Mouse (Mus musculus) forebrain, embryonic 12.5 days (tissue): Measurements from ENCODE around the gene Rasal2. TPM values are rescaled to one million over a fixed set of nuclear protein-coding genes. Genes with fewer than 3 reads are reported as not detected.

ENCODE experiments used
- ATAC-seq: fragments of 200-750 bp; cut with Nextera tagmentation; 2 replicates; pipeline ENCODE4 v1.8.0; 2017; ENCODE audit warnings: moderate TSS enrichment; ENCODE audit not compliant: low FRiP score
- H3K27ac ChIP-seq: fragments of 300-500 bp; sonication (generic); 2 replicates; pipeline ENCODE4 v1.5.1; 2016; ENCODE audit warnings: mild to moderate bottlenecking
- H3K27me3 ChIP-seq: fragments of 300-500 bp; sonication (generic); 2 replicates; pipeline ENCODE4 v1.6.1; 2016; ENCODE audit warnings: mild to moderate bottlenecking
- H3K36me3 ChIP-seq: fragments of 300-500 bp; sonication (generic); replicated peaks from 2 replicates; pipeline ENCODE4 v1.6.1; 2016; ENCODE audit warnings: mild to moderate bottlenecking
- H3K4me1 ChIP-seq: fragments of 300-500 bp; sonication (generic); 2 replicates; pipeline ENCODE4 v1.6.1; 2016
- H3K4me2 ChIP-seq: fragments of 300-500 bp; sonication (generic); 2 replicates; pipeline ENCODE4 v1.6.1; 2016; ENCODE audit warnings: mild to moderate bottlenecking, moderate library complexity
- H3K4me3 ChIP-seq: fragments of 300-500 bp; sonication (generic); replicated peaks from 2 replicates; pipeline ENCODE4 v1.5.1; 2016; ENCODE audit warnings: mild to moderate bottlenecking
- H3K9ac ChIP-seq: fragments of 300-500 bp; sonication (generic); 2 replicates; pipeline ENCODE4 v1.6.1; 2016; ENCODE audit warnings: mild to moderate bottlenecking
- H3K9me3 ChIP-seq: fragments of 300-500 bp; sonication (generic); 2 replicates; pipeline ENCODE4 v1.6.1; 2016
- WGBS: fragments of 180-500 bp; shearing (Covaris S2); methylation state at CpG from one replicate; pipeline ENCODE4 v1.1.7; 2016; 5-methylcytosine and 5-hydroxymethylcytosine counted together
- polyA plus RNA-seq: library from polyadenylated mRNA; unstranded; fragments of >200 nt; fragmentation: Nextera tagmentation; extraction: Ambion mirVana; gene quantifications from 2 replicates; pipeline ENCODE4 v1.2.1, GENCODE M21; 2016

Gene Rasal2
- polyA plus RNA-seq, 1 experiment from 2014 or later: 28.9 TPM

GRCm38 (mm10) chr1:157144621-157145020 is 267.8 kb downstream of the Rasal2 start:
- no peak overlapping the region for H3K9ac ChIP-seq
- no peak overlapping the region for H3K4me3 ChIP-seq
- H3K9me3 ChIP-seq: no peaks in the 10 kb centered on the region
- no peak overlapping the region for H3K27ac ChIP-seq
- 96% methylated on average over 3 of the region's 3 CpGs for WGBS
- no peaks in the 10 kb centered on the region for H3K4me1 ChIP-seq
- H3K36me3 ChIP-seq: peaks cover 27% of the 10 kb centered on the region
- H3K4me2 ChIP-seq: no peak overlapping the region
- H3K27me3 ChIP-seq: no peaks in the 10 kb centered on the region
- ATAC-seq: no peak

GRCm38 (mm10) chr1:157143326-157143932 is 269.0 kb downstream of the Rasal2 start:
- Histone ChIP-seq H3K4me3 (no peak overlapping the region), H3K4me2 (no peak overlapping the region), H3K36me3 (peaks cover 27% of the 10 kb centered on the region), H3K9ac (no peak overlapping the region), H3K9me3 (no peaks in the 10 kb centered on the region), H3K4me1 (no peaks in the 10 kb centered on the region), H3K27ac (no peak overlapping the region), H3K27me3 (no peaks in the 10 kb centered on the region)
- WGBS: 72% methylated on average over 7 of the region's 7 CpGs
- ATAC-seq: no peak

- no peak overlapping the region for H3K4me2 ChIP-seq
- H3K27ac ChIP-seq: no peak overlapping the region
- no peak overlapping the region for H3K4me3 ChIP-seq
- no peaks in the 10 kb centered on the region for H3K27me3 ChIP-seq
- 87% methylated on average over 3 of the region's 3 CpGs for WGBS
- H3K36me3 ChIP-seq: peaks cover 15% of the 10 kb centered on the region; the same call in 1 of the 2 replicates
- no peak overlapping the region for H3K9ac ChIP-seq
- ATAC-seq: no peak
- no peaks in the 10 kb centered on the region for H3K9me3 ChIP-seq
- no peaks in the 10 kb centered on the region for H3K4me1 ChIP-seq
Measured at GRCm38 (mm10) chr1:157141014-157141413, 271.4 kb downstream of the Rasal2 start.

- peaks cover 16% of the 10 kb centered on the region; the same call in 1 of the 2 replicates for H3K36me3 ChIP-seq
- H3K4me2 ChIP-seq: no peak overlapping the region
- H3K4me1 ChIP-seq: no peaks in the 10 kb centered on the region
- no peak overlapping the region for H3K9ac ChIP-seq
- WGBS: 79% methylated on average over 1 of the region's 1 CpGs
- no peak for ATAC-seq
- H3K27me3 ChIP-seq: no peaks in the 10 kb centered on the region
- no peaks in the 10 kb centered on the region for H3K9me3 ChIP-seq
- H3K27ac ChIP-seq: no peak overlapping the region
- no peak overlapping the region for H3K4me3 ChIP-seq
Measured at GRCm38 (mm10) chr1:157137854-157138241, 274.5 kb downstream of the Rasal2 start.

DNA sequence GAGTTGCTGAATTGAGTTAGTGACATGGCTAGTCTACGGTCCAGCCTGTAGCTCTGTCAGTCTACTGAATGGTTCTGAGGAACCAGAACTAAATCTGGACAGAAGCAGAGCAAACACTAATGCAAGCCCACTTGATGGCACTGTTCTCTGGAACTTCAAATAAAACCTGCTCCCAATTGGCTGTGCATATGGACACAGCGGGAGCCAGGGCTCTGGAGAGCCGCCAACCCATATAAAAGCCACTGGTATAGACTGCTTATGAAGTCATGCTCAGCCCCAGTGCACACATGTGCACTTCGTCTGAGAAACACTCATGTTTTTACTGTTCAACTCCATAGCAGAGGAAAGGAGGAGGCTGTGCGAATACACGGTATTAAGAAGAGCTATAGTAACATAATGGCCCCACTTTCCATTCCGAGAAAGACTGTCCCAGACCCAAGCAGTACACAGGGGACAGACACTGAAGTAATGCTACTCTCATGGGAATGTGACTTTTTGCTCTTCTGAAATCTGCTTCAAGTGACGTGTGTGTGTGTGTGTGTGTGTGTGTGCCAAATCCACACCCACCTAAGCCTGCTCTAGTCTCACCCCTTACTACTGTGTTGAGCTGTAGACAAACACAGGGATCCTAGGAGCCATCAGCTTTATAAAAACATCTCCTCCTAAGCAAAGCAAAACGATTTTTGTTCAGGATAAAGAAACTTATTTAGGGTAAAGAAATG is 275.1 kb downstream of the Rasal2 start:
- no peaks in the 10 kb centered on the region for H3K4me1 ChIP-seq
- no peak for ATAC-seq
- WGBS: 88% methylated on average over 9 of the region's 9 CpGs
- no peak overlapping the region for H3K4me3 ChIP-seq
- no peak overlapping the region for H3K9ac ChIP-seq
- H3K4me2 ChIP-seq: no peak overlapping the region
- H3K36me3 ChIP-seq: peaks cover 16% of the 10 kb centered on the region
- no peak overlapping the region for H3K27ac ChIP-seq
- H3K9me3 ChIP-seq: no peaks in the 10 kb centered on the region
- no peaks in the 10 kb centered on the region for H3K27me3 ChIP-seq

DNA sequence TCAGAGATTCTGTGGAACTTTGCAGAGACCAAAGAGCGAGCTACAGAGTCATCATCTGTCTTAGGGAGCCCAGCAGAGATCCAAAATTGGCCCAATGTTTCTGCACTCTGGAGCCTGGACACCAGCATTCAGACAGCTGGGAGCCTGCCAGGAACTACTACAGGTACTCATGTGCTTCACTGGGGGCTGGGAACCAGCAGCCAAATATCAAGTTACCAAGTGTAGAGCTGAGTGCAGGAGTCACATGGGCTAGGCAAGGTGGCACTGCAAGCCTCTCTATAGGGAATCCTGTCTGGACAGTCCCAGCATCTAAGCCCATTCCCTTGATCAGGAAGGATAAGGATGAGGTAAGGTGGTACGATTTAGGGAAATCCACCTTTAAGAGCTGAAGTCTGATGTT is 284.2 kb downstream of the Rasal2 start:
- WGBS: 85% methylated on average over 2 of the region's 2 CpGs
- Histone ChIP-seq H3K27me3 (no peaks in the 10 kb centered on the region), H3K4me1 (no peaks in the 10 kb centered on the region), H3K36me3 (no peaks in the 10 kb centered on the region; the same call in 1 of the 2 replicates), H3K4me2 (no peak overlapping the region), H3K4me3 (no peak overlapping the region), H3K9me3 (no peaks in the 10 kb centered on the region), H3K27ac (no peak overlapping the region), H3K9ac (no peak overlapping the region)
- ATAC-seq: no peak

DNA sequence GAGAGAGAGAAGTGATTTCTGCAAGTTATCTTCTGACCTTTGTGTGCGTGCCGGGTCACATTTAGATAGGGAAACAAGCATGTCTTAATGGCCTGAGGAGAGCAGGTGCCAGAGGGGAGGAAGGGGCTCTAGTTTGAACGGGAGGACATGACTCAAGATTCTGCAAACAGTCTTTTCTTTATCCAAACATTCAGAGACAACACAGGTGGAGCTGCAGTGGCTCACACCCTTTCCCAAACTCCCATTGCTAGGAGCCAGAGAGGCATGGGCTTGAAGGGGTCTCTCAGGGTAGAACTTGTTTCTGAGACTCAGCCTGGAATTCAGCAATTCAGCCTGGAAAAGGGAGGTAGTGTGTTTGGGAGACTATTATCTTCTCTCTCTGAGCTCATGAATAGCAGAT is 288.6 kb downstream of the Rasal2 start:
- H3K4me3 ChIP-seq: no peak overlapping the region
- no peak overlapping the region for H3K27ac ChIP-seq
- WGBS: 90% methylated on average over 3 of the region's 3 CpGs
- H3K27me3 ChIP-seq: no peaks in the 10 kb centered on the region
- no peak for ATAC-seq
- H3K4me2 ChIP-seq: no peak overlapping the region
- no peaks in the 10 kb centered on the region for H3K9me3 ChIP-seq
- H3K4me1 ChIP-seq: no peaks in the 10 kb centered on the region
- H3K36me3 ChIP-seq: no peaks in the 10 kb centered on the region
- H3K9ac ChIP-seq: no peak overlapping the region

GRCm38 (mm10) chr1:157119168-157119567 is 293.2 kb downstream of the Rasal2 start:
- Histone ChIP-seq H3K9ac (no peak overlapping the region), H3K27me3 (no peaks in the 10 kb centered on the region), H3K4me2 (no peak overlapping the region), H3K4me3 (no peak overlapping the region), H3K9me3 (no peaks in the 10 kb centered on the region), H3K36me3 (no peaks in the 10 kb centered on the region), H3K27ac (no peak overlapping the region), H3K4me1 (no peaks in the 10 kb centered on the region)
- 87% methylated on average over 6 of the region's 6 CpGs for WGBS
- no peak for ATAC-seq

DNA sequence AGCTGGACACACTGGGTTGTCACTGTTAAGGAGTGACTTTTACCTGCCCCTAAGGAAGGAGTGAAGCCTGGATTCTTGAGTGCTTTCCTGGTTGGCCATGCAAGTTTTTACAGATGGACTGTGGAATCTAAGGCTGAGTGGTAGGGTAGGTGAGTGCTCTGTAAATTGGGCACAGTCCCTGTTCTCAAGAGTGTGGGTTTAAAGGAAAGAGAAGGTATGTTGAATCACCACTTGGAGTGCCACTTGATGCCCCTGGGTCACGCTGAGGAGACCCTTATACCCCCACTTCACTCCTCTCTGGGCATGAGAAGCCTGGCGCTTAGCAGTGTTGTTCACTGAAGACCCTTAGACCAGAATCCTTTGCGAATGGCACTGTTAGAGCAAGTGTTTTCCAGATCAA is 295.0 kb downstream of the Rasal2 start:
- H3K4me2 ChIP-seq: no peak overlapping the region
- no peaks in the 10 kb centered on the region for H3K36me3 ChIP-seq
- H3K27ac ChIP-seq: no peak overlapping the region
- no peaks in the 10 kb centered on the region for H3K27me3 ChIP-seq
- no peaks in the 10 kb centered on the region for H3K9me3 ChIP-seq
- H3K4me3 ChIP-seq: no peak overlapping the region
- ATAC-seq: no peak
- no peaks in the 10 kb centered on the region for H3K4me1 ChIP-seq
- 89% methylated on average over 3 of the region's 3 CpGs for WGBS
- H3K9ac ChIP-seq: no peak overlapping the region

- no peak overlapping the region for H3K4me3 ChIP-seq
- no peaks in the 10 kb centered on the region for H3K27me3 ChIP-seq
- H3K4me1 ChIP-seq: 0 out of 2 replicates have a peak, but pooled peaks cover 2% of the 10 kb centered on the region
- no peak overlapping the region for H3K4me2 ChIP-seq
- no peak overlapping the region for H3K27ac ChIP-seq
- H3K9ac ChIP-seq: no peak overlapping the region
- 77% methylated on average over 2 of the region's 2 CpGs for WGBS
- no peaks in the 10 kb centered on the region for H3K9me3 ChIP-seq
- H3K36me3 ChIP-seq: no peaks in the 10 kb centered on the region
- no peak for ATAC-seq
Measured at GRCm38 (mm10) chr1:157114492-157114891, 297.9 kb downstream of the Rasal2 start.

DNA sequence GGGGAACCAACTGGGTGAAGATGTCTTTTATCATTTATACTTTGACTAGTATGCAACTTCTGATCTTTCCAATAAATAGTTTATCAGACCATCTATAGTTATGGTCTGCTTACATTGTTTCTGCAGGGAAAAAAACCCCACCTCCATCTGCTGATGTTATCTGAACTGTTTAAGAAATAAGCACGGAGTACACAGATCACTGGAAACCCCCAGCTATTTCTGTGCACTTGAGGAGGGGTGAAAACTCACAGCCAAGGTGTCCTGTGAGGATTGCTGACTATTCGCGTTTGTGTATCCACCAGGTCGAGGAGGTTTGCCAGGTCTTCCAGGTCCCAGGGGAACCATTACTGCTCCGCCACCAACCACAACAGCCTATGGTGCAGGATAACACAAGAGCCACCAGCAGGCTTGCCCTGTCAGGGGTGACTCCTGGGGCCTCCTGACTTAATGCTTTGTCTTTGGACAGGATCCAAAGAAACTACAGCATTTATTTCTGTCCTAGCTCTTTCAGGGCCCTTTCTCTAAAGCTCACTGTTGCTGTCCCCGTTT is 302.0 kb downstream of the Rasal2 start:
- 0 out of 2 replicates have a peak, but pooled peaks cover 2% of the 10 kb centered on the region for H3K4me1 ChIP-seq
- no peak overlapping the region for H3K9ac ChIP-seq
- H3K9me3 ChIP-seq: no peaks in the 10 kb centered on the region
- H3K4me3 ChIP-seq: no peak overlapping the region
- ATAC-seq: no peak
- H3K4me2 ChIP-seq: no peak overlapping the region
- 82% methylated on average over 6 of the region's 6 CpGs for WGBS
- H3K36me3 ChIP-seq: no peaks in the 10 kb centered on the region
- H3K27me3 ChIP-seq: no peaks in the 10 kb centered on the region
- no peak overlapping the region for H3K27ac ChIP-seq

DNA sequence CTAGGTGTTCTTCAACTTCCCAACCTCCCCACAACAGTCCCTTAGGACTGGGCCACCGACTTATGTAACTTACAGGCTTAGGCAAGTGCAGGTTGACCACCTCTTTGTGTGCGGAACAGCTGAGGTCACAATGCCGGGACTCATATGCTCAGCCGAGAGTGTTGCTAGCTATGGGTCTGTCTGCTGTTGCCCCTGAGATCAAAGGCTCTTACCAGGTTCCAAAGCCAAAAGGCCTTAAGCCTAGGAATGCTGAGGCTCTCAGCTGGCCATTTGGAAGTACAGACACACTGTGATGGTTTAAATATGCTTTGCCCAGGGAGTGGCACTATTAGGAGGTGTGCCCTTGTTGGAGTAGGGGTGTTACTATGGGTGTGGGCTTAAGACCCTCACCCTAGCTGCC is 303.8 kb downstream of the Rasal2 start, which contains the start of gene Tex35:
Gene Tex35 (minus strand): TSS at position 101 of the 400 bp plus-strand sequence.
- Histone ChIP-seq H3K9ac (no peak within 1 kb of the TSS), H3K27me3 (no peaks in the 10 kb centered on the region), H3K9me3 (no peaks in the 10 kb centered on the region), H3K36me3 (no peaks in the 10 kb centered on the region), H3K27ac (no peak within 1 kb of the TSS), H3K4me2 (no peak within 1 kb of the TSS), H3K4me1 (0 out of 2 replicates have a peak, but pooled peaks cover 2% of the 10 kb centered on the region), H3K4me3 (no peak within 1 kb of the TSS)
- 87% methylated on average over 4 of the region's 4 CpGs for WGBS
- no peak for ATAC-seq
